Mouse (Mus musculus) spleen, adult 12 weeks (tissue): ENCODE data around the gene Dact1.

Experiments used
- DNase-seq: peaks from one replicate; pipeline ENCODE4 v3.0.0; 2022; ENCODE audit warnings: low spot score

The Dact1 gene

GRCm38 (mm10) chr12:71309581-71310067, at the start of gene Dact1:
Gene Dact1 (plus strand): TSS chr12:71309884.
- DNase-seq, result no peak

GRCm38 (mm10) chr12:71264211-71264610, 45.5 kb upstream of the Dact1 start:
- no peak for DNase-seq

- DNase-seq, result no peak
Observed at GRCm38 (mm10) chr12:71269367-71269766, 40.3 kb upstream of the Dact1 start.

- no peak for DNase-seq
Observed at GRCm38 (mm10) chr12:71271131-71271530, 38.6 kb upstream of the Dact1 start.

GRCm38 (mm10) chr12:71274519-71275237, 35.0 kb upstream of the Dact1 start:
- DNase-seq, result no peak

- DNase-seq, result no peak
Observed at GRCm38 (mm10) chr12:71275906-71276595, 33.6 kb upstream of the Dact1 start.

- no peak for DNase-seq
Observed at GRCm38 (mm10) chr12:71279521-71280262, 30.0 kb upstream of the Dact1 start.

GRCm38 (mm10) chr12:71281201-71281768, 28.4 kb upstream of the Dact1 start:
- no peak for DNase-seq

- DNase-seq, result no peak
Observed at GRCm38 (mm10) chr12:71285399-71285798, 24.3 kb upstream of the Dact1 start.

GRCm38 (mm10) chr12:71290460-71290859, 19.2 kb upstream of the Dact1 start:
- DNase-seq, result no peak

- no peak for DNase-seq
Observed at GRCm38 (mm10) chr12:71293960-71294942, 15.4 kb upstream of the Dact1 start.

GRCm38 (mm10) chr12:71296849-71297535, 12.7 kb upstream of the Dact1 start:
- no peak for DNase-seq

- no peak for DNase-seq
Observed at GRCm38 (mm10) chr12:71310068-71310931, 616 bp downstream of the Dact1 start.

- no peak for DNase-seq
Observed at GRCm38 (mm10) chr12:71311237-71311887, 1.7 kb downstream of the Dact1 start.

GRCm38 (mm10) chr12:71318239-71318638, 8.6 kb downstream of the Dact1 start:
- no peak for DNase-seq

GRCm38 (mm10) chr12:71319536-71319935, 9.9 kb downstream of the Dact1 start:
- DNase-seq, result no peak

GRCm38 (mm10) chr12:71332646-71333045, 23.0 kb downstream of the Dact1 start:
- DNase-seq, result no peak

- no peak for DNase-seq
Observed at GRCm38 (mm10) chr12:71333561-71333960, 23.9 kb downstream of the Dact1 start.

GRCm38 (mm10) chr12:71337025-71337582, 27.4 kb downstream of the Dact1 start:
- no peak for DNase-seq
